Mouse (Mus musculus): Measurements from ENCODE around the gene Ccdc186.

DNA sequence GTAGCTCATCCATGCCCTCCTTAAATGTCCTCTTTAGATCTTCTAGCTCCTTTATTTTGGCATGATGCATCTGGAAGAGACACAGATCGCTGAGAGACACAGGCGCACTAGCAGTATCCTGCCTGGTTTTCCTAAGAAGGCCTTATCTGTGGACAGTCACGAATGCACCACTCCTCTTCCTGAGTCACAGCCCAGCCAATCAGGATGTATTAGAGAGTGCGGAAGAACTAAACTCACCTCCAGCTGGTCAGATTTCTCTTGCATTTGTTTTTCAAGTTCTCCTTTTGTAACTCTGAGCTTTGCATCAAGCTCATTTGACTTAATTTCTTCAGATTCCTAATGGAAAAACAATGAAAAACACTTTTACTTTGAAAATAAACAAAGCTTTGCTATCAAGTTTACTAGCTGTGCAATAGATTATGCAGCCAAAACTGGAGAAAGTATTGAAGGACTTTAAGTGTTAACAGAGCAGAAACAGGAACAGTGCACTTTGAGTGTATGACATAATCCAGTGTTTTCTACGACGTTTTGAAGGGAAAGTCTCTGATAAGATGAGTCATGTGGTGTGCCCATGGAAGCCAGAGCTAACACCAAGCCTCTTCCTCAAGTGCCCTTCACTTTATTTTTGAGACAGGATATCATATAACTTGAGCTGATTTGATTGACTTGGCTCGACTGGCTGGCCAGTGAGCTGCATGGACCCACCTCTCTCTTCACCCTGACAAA, 20.9 kb downstream of the Ccdc186 start:
- no peak for TF ChIP-seq CTCF (conservative IDR thresholded peaks at IDR 0.05; ENCODE audit: insufficient read depth, insufficient read length, low read depth, low read length)
- TF ChIP-seq POLR2A (IDR thresholded peaks at IDR 0.05; ENCODE audit: low read depth, low read length): no peak

All from kidney, adult 2 months (tissue).